Mouse (Mus musculus) small intestine, adult 2 months (tissue): ENCODE results near the gene Zfp811.

ENCODE experiments used
- CTCF ChIP-seq: fragments of 200-500 bp; IDR thresholded peaks from 2 replicates; pipeline ENCODE4 v1.5.1; 2012; ENCODE audit warnings: low read depth, mild to moderate bottlenecking, control low read depth, inconsistent platforms, low read length, moderate library complexity, mixed read lengths; ENCODE audit not compliant: insufficient replicate concordance, insufficient read length; ENCODE audit errors: extremely low read depth
- POLR2A ChIP-seq: fragments of 200-500 bp; IDR thresholded peaks from 2 replicates; pipeline ENCODE4 v1.6.1; 2012; ENCODE audit warnings: low read depth, mild to moderate bottlenecking, control low read depth, inconsistent platforms, low read length, moderate library complexity

DNA sequence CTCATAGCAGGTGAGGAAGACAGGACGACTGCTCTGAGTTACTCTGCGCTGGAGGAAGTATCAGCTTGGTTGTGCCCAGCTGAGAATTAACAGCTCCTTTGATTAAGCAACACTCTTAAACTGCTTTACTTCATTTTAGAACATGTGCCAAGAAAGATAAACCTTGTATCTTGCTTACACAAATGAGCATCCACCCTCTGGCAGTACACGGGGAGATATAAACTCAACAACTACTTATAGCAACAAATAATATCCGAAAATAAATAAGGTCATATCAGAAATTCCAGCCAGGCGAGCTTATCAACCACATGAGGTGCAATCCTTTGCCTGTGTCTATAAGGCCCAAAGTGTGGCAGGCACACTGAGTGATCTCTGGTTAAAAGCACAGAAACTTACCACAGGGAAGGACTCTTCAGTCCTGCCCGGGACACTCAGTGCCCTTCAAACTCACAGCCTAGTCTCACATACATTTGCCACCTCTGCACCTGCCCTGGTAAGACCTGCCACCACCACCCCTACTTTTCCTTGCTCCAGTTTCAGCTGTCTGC is 56.8 kb downstream of the Zfp811 start:
- TF ChIP-seq CTCF (no peak), POLR2A (no peak)
